In genomic region chr9:25253478-25253824, GRCm38 (mm10) we compare ENCODE assay signal across 8 mouse cellular contexts. TPM values are rescaled to one million over a fixed set of nuclear protein-coding genes. Genes with fewer than 3 reads are reported as not detected.
DNase-seq lines count a peak whose midpoint lies in the region; ATAC-seq and TF ChIP-seq lines count a peak whose summit lies in the region.

No protein-coding gene starts in this region.

- no peak for TF ChIP-seq CTCF in lung, adult 2 months (IDR thresholded peaks at IDR 0.05; ENCODE audit: insufficient read depth, low read length)

- H3K4me2 ChIP-seq in embryonic facial prominence, embryonic 13.5 days: peak overlapping the region; percentile 74
- peak overlapping the region; percentile 55 for H3K4me2 ChIP-seq in intestine, embryonic 15.5 days (replicated peaks)
- peak overlapping the region; percentile 68 for H3K4me2 ChIP-seq in neural tube, embryonic 12.5 days (replicated peaks)

- H3K9me3 ChIP-seq in embryonic facial prominence, embryonic 13.5 days: no peaks in the 10 kb centered on the region
- H3K9me3 ChIP-seq in intestine, embryonic 15.5 days: no peaks in the 10 kb centered on the region
- no peaks in the 10 kb centered on the region for H3K9me3 ChIP-seq in neural tube, embryonic 12.5 days

- peak overlapping the region; percentile 92 for H3K4me3 ChIP-seq in lung, adult 2 months (replicated peaks; ENCODE audit: extremely low read depth, low read depth, low read length)
- H3K4me3 ChIP-seq in embryonic facial prominence, embryonic 13.5 days: peak overlapping the region; percentile 99
- peak overlapping the region; percentile 76 for H3K4me3 ChIP-seq in intestine, embryonic 15.5 days (replicated peaks)
- peak overlapping the region; percentile 99 for H3K4me3 ChIP-seq in neural tube, embryonic 12.5 days

- peak overlapping the region; percentile 99 for H3K9ac ChIP-seq in embryonic facial prominence, embryonic 13.5 days
- H3K9ac ChIP-seq in intestine, embryonic 15.5 days: peak overlapping the region; percentile 94
- peak overlapping the region; percentile 98 for H3K9ac ChIP-seq in neural tube, embryonic 12.5 days

- no peak for ATAC-seq in embryonic facial prominence, embryonic 13.5 days (ENCODE audit: insufficient number of reproducible peaks, insufficient read depth, low FRiP score, low TSS enrichment, low read depth)
- no peak for ATAC-seq in intestine, embryonic 15.5 days
- ATAC-seq in neural tube, embryonic 12.5 days (ENCODE audit: low FRiP score, low read depth): no peak

- TF ChIP-seq POLR2A in lung, adult 2 months (IDR thresholded peaks at IDR 0.05; ENCODE audit: borderline replicate concordance, extremely low read depth, low read depth, low read length): no peak

- peaks cover 7% of the 10 kb centered on the region for H3K4me1 ChIP-seq in lung, adult 2 months (ENCODE audit: control insufficient read depth, insufficient read depth, low read length)
- H3K4me1 ChIP-seq in embryonic facial prominence, embryonic 13.5 days: peaks cover 15% of the 10 kb centered on the region
- peaks cover 7% of the 10 kb centered on the region; the same call in 1 of the 2 replicates for H3K4me1 ChIP-seq in intestine, embryonic 15.5 days (replicated peaks)
- peaks cover 13% of the 10 kb centered on the region for H3K4me1 ChIP-seq in neural tube, embryonic 12.5 days

- no peaks in the 10 kb centered on the region for H3K27me3 ChIP-seq in embryonic facial prominence, embryonic 13.5 days
- no peaks in the 10 kb centered on the region for H3K27me3 ChIP-seq in intestine, embryonic 15.5 days (replicated peaks)
- no peaks in the 10 kb centered on the region for H3K27me3 ChIP-seq in neural tube, embryonic 12.5 days (replicated peaks)

- peak overlapping the region; percentile 99 for H3K27ac ChIP-seq in embryonic facial prominence, embryonic 13.5 days
- H3K27ac ChIP-seq in intestine, embryonic 15.5 days: 0 out of 2 replicates have a peak overlapping the region, but pooled peaks have one; percentile 99
- no peak overlapping the region; the same call in 1 of the 2 replicates for H3K27ac ChIP-seq in neural tube, embryonic 12.5 days

- no peak for DNase-seq in lung, adult 2 months
- no peak for DNase-seq in lung, postnatal 14 days
- no peak for DNase-seq in cerebellum, adult 9-11 months
- no peak for DNase-seq in frontal cortex, postnatal 14 days (ENCODE audit: low spot score in 2 of 2)
- DNase-seq in cerebellum, postnatal 25 days: no peak

- WGBS in lung, adult 2 months: 0% methylated on average over 3 of the region's 3 CpGs
- WGBS in embryonic facial prominence, embryonic 13.5 days: 6% methylated on average over 3 of the region's 3 CpGs
- WGBS in intestine, embryonic 15.5 days: 2% methylated on average over 3 of the region's 3 CpGs
- WGBS in neural tube, embryonic 12.5 days: 11% methylated on average over 3 of the region's 3 CpGs

- H3K36me3 ChIP-seq in embryonic facial prominence, embryonic 13.5 days: no peaks in the 10 kb centered on the region
- no peaks in the 10 kb centered on the region for H3K36me3 ChIP-seq in intestine, embryonic 15.5 days
- H3K36me3 ChIP-seq in neural tube, embryonic 12.5 days: no peaks in the 10 kb centered on the region

RNA-seq across cellular contexts. Expression of gene Sept7, which starts 1.2 kb away (rescaled TPM):
- 10.3 and 21.3 TPM in 2 replicates for polyA plus RNA-seq in lung, adult 2 months (2012; rRNA removed)
- 300 and 331 TPM in 2 replicates for polyA plus RNA-seq in embryonic facial prominence, embryonic 13.5 days (2015; fragmentation: Nextera tagmentation; extraction: Ambion mirVana)
- 221 and 262 TPM in 2 replicates for polyA plus RNA-seq in intestine, embryonic 15.5 days (2015; fragmentation: Nextera tagmentation; extraction: Ambion mirVana)
- polyA plus RNA-seq in neural tube, embryonic 12.5 days (2016; fragmentation: Nextera tagmentation; extraction: Ambion mirVana): 267 and 307 TPM in 2 replicates
